Mouse (Mus musculus) myocyte (in vitro differentiated cells): ENCODE data around the gene Tcap. TPM values are rescaled to one million over a fixed set of nuclear protein-coding genes. Genes with fewer than 3 reads are reported as not detected.
A peak's percentile ranks its signal among the peaks of the same experiment; 100 is the strongest.

Source experiments
- H3K27me3 ChIP-seq: one replicate; pipeline ENCODE4 v1.6.1; 2011; ENCODE audit not compliant: control insufficient read depth, insufficient read depth, insufficient read length
- H3K36me3 ChIP-seq: one replicate; pipeline ENCODE4 v1.6.1; 2011; ENCODE audit not compliant: control insufficient read depth, insufficient read depth
- H3K4me2 ChIP-seq: one replicate; pipeline ENCODE4 v1.6.1; 2011; ENCODE audit warnings: low read depth, control low read depth
- H3K4me3 ChIP-seq: one replicate; pipeline ENCODE4 v1.5.1; 2011; ENCODE audit warnings: mild to moderate bottlenecking, control low read depth, moderate library complexity
- H3K79me2 ChIP-seq: one replicate; pipeline ENCODE4 v1.6.1; 2011; ENCODE audit not compliant: control insufficient read depth, insufficient read depth
- H3ac ChIP-seq: one replicate; pipeline ENCODE4 v1.6.1; 2011; ENCODE audit not compliant: control insufficient read depth, insufficient read length
- CEBPB ChIP-seq: IDR thresholded peaks from 2 replicates; pipeline ENCODE4 v1.6.1; 2011; ENCODE audit warnings: mild to moderate bottlenecking, moderate library complexity; ENCODE audit not compliant: poor library complexity, insufficient read depth, severe bottlenecking
- E2F4 ChIP-seq: IDR thresholded peaks from one replicate; pipeline ENCODE4 v1.6.1; 2011; ENCODE audit warnings: mild to moderate bottlenecking, control low read depth, moderate library complexity; ENCODE audit not compliant: insufficient read depth
- MAX ChIP-seq: IDR thresholded peaks from one replicate; pipeline ENCODE4 v1.6.1; 2011; ENCODE audit warnings: low read depth, mild to moderate bottlenecking, control low read depth
- MYOD1 ChIP-seq, 3 experiments: IDR thresholded peaks; one replicate each; pipeline ENCODE4 v1.6.1; 2011; ENCODE audit warnings: control low read depth in 2 of 3, low read depth in 2 of 3, mild to moderate bottlenecking in 2 of 3, moderate library complexity in 1 of 3; ENCODE audit not compliant: insufficient read length in 2 of 3, control insufficient read depth in 1 of 3
- MYOG ChIP-seq, 3 experiments: IDR thresholded peaks; one replicate each; pipeline ENCODE4 v1.6.1; 2011; ENCODE audit warnings: control low read depth in 2 of 3, low read depth in 2 of 3, mild to moderate bottlenecking in 2 of 3; ENCODE audit not compliant: insufficient read length in 2 of 3, control insufficient read depth in 1 of 3, insufficient read depth in 1 of 3
- POLR2A ChIP-seq: IDR thresholded peaks from one replicate; pipeline ENCODE4 v1.6.1; 2011; ENCODE audit warnings: low read depth, mild to moderate bottlenecking, control low read depth, moderate library complexity; ENCODE audit not compliant: insufficient read length
- POLR2AphosphoS2 ChIP-seq: IDR thresholded peaks from one replicate; pipeline ENCODE4 v1.6.1; 2011; ENCODE audit warnings: low read depth, control low read depth; ENCODE audit not compliant: insufficient read length
- REST ChIP-seq: IDR thresholded peaks from one replicate; pipeline ENCODE4 v1.6.1; 2011; ENCODE audit warnings: mild to moderate bottlenecking, control low read depth, moderate library complexity; ENCODE audit not compliant: insufficient read depth, insufficient read length
- SRF ChIP-seq: IDR thresholded peaks from one replicate; pipeline ENCODE4 v1.6.1; 2011; ENCODE audit warnings: low read depth; ENCODE audit not compliant: control insufficient read depth, insufficient read length
- TCF12 ChIP-seq: IDR thresholded peaks from one replicate; pipeline ENCODE4 v1.6.1; 2011; ENCODE audit warnings: mild to moderate bottlenecking, control low read depth; ENCODE audit not compliant: poor library complexity, insufficient read depth, severe bottlenecking
- TCF3 ChIP-seq: IDR thresholded peaks from one replicate; pipeline ENCODE4 v1.6.1; 2011; ENCODE audit warnings: low read depth, control low read depth; ENCODE audit not compliant: insufficient read length
- USF1 ChIP-seq: IDR thresholded peaks from one replicate; pipeline ENCODE4 v1.6.1; 2011; ENCODE audit warnings: low read depth, mild to moderate bottlenecking, control low read depth, moderate library complexity
- polyA plus RNA-seq: library from polyadenylated mRNA; unstranded; fragments of >200 nt; fragmentation: generic; extraction: Trizol; gene quantifications from one replicate; pipeline ENCODE4 v1.2.1, GENCODE M21; 2012; ENCODE audit warnings: missing spikeins

The Tcap gene
- polyA plus RNA-seq, 1 experiment = 131 TPM

- Histone ChIP-seq H3K27me3 (peaks cover 67% of the 10 kb centered on the region), H3K4me3 (no peak within 1 kb of the TSS), H3K36me3 (no peaks in the 10 kb centered on the region), H3ac (no peak within 1 kb of the TSS), H3K79me2 (no peaks in the 10 kb centered on the region), H3K4me2 (peak within 1 kb of the TSS; percentile 61)
- TF ChIP-seq E2F4 = no peak
- no peak for TF ChIP-seq POLR2A
- TF ChIP-seq REST = no peak
- no peak for TF ChIP-seq CEBPB
- TF ChIP-seq MYOG (IDR thresholded peaks at IDR 0.05; ENCODE audit: control insufficient read depth in 1 of 3, insufficient read depth in 1 of 3, insufficient read length in 2 of 3, low read depth in 2 of 3) = no peak
- TF ChIP-seq POLR2AphosphoS2 = no peak
- TF ChIP-seq TCF12 = no peak
- no peak for TF ChIP-seq USF1
Measured at GRCm38 (mm10) chr11:98348083-98348961, 35.3 kb upstream of the Tcap start, which contains the start of gene Ppp1r1b. Gene Ppp1r1b, plus strand, starts transcription at chr11:98348404.

GRCm38 (mm10) chr11:98349308-98349707 lies 34.3 kb upstream of the Tcap start:
- Histone ChIP-seq H3ac (no peak overlapping the region), H3K4me3 (no peak overlapping the region), H3K27me3 (peaks cover 67% of the 10 kb centered on the region), H3K79me2 (no peaks in the 10 kb centered on the region), H3K36me3 (no peaks in the 10 kb centered on the region), H3K4me2 (no peak overlapping the region)
- TF ChIP-seq TCF3 = no peak
- no peak for TF ChIP-seq CEBPB
- TF ChIP-seq REST = no peak
- no peak for TF ChIP-seq MAX
- TF ChIP-seq MYOD1 (IDR thresholded peaks at IDR 0.05; ENCODE audit: control insufficient read depth in 1 of 3, insufficient read length in 2 of 3, low read depth in 2 of 3) = no peak
- no peak for TF ChIP-seq POLR2A
- TF ChIP-seq POLR2AphosphoS2 = no peak
- no peak for TF ChIP-seq TCF12

- no peak overlapping the region for H3ac ChIP-seq
- TF ChIP-seq USF1 (no peak), MYOG (IDR thresholded peaks at IDR 0.05; ENCODE audit: control insufficient read depth in 1 of 3, insufficient read depth in 1 of 3, insufficient read length in 2 of 3, low read depth in 2 of 3) (no peak), TCF12 (no peak), TCF3 (no peak), POLR2AphosphoS2 (no peak), E2F4 (no peak), MAX (no peak), POLR2A (no peak), SRF (no peak), CEBPB (no peak), REST (no peak), MYOD1 (IDR thresholded peaks at IDR 0.05; ENCODE audit: control insufficient read depth in 1 of 3, insufficient read length in 2 of 3, low read depth in 2 of 3) (no peak)
- H3K27me3 ChIP-seq = peaks cover 53% of the 10 kb centered on the region
Measured at GRCm38 (mm10) chr11:98352272-98352990, 31.2 kb upstream of the Tcap start.

GRCm38 (mm10) chr11:98353651-98354211 lies 29.9 kb upstream of the Tcap start:
- no peaks in the 10 kb centered on the region for H3K36me3 ChIP-seq
- TF ChIP-seq MYOG (IDR thresholded peaks at IDR 0.05; ENCODE audit: control insufficient read depth in 1 of 3, insufficient read depth in 1 of 3, insufficient read length in 2 of 3, low read depth in 2 of 3) (no peak), CEBPB (no peak), SRF (no peak), POLR2A (no peak), POLR2AphosphoS2 (no peak), TCF12 (no peak), MYOD1 (IDR thresholded peaks at IDR 0.05; ENCODE audit: control insufficient read depth in 1 of 3, insufficient read length in 2 of 3, low read depth in 2 of 3) (no peak), TCF3 (no peak), MAX (no peak), REST (no peak), E2F4 (no peak), USF1 (no peak)
- no peak overlapping the region for H3K4me2 ChIP-seq
- no peak overlapping the region for H3ac ChIP-seq
- peaks cover 1% of the 10 kb centered on the region for H3K79me2 ChIP-seq
- H3K27me3 ChIP-seq = peaks cover 40% of the 10 kb centered on the region
- H3K4me3 ChIP-seq = no peak overlapping the region

More at GRCm38 (mm10) chr11:98352272-98352990, 31.2 kb upstream of the Tcap start:
- H3K4me2 ChIP-seq = no peak overlapping the region
- no peak overlapping the region for H3K4me3 ChIP-seq
- no peaks in the 10 kb centered on the region for H3K36me3 ChIP-seq
- no peaks in the 10 kb centered on the region for H3K79me2 ChIP-seq
